Mouse (Mus musculus) lung, postnatal 25 days (tissue): ENCODE measurements around the gene Pafah1b2.

Experiments used
- DNase-seq: peaks from one replicate; pipeline ENCODE4 v3.0.0; 2022; ENCODE audit warnings: low spot score

Pafah1b2 gene

DNA sequence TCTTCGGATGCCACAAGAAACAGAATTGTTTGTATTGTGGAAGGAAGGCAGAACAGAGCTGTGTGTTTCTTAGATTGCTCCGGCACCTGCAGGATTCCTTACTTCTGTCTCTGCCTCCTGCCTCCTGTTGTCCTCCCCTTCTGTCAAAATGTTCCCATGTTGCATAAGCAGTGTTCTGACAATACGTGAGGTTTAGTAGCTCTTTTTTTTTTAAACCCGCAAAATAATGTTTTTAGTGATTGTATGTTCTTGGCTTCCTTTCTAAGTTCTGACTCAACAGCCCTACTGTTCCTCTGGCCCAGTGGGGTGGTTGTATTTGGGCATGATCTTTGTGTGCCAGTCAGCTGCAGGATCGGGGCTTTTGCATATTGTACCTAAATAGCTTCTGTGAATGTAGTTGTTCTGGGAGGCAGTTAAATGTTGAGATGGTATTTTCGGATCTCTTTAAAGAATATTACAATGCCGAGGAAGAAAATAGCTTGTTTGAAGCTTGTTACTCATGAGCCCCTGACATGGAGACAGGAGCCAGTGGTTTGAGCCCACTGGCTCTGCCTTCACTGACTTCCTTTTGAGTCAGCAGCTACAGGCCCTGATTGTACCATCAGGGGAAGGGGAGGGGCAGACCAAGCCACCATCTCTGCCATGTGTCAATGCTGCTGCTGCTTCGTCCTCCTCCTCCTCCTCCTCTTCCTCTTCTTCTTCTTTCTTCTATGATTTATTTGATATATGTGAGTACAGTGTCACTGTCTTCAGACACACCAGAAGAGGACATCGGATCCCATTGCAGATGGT lies 13.8 kb upstream of the Pafah1b2 start:
- DNase-seq, result no peak

DNA sequence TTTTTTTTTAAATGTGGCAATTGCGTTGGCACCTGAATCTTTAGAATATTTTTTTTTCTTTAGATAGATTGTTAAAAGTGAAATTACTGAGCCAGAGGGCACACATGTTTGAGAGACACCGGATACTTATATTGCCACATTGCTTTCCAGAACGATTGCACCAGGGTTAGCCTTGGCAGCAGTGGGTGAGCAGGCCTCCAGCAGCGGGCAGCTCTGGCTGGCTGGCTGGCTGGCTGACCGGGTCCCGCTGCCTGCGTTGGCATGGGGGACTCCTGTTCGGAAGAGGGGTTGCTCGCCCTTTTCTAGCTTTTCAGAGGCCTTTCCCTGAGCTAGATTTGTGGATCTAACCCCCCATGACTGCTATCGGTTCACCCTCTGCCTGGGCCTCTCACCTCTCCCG lies 11.1 kb upstream of the Pafah1b2 start:
- no peak for DNase-seq

DNA sequence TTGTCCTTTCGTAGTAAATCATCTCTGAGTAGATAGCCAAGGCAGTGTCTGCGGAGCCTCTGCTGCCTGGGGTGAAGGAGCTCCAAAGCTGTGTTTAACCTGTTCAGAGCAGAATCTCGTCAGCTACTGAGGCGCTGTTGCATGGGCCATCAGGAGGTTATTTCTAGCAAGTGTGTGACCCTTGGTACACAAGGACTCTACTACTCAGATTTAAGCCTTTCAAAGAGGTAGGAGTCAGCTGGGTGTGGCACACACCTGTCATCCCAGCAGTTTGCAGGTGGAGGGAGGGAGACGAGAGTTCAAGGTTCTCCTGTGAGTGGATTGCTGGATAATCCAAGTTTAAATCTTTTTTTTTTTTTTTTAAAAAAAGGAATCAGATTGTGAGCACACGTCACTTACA lies 7.5 kb upstream of the Pafah1b2 start:
- no peak for DNase-seq

DNA sequence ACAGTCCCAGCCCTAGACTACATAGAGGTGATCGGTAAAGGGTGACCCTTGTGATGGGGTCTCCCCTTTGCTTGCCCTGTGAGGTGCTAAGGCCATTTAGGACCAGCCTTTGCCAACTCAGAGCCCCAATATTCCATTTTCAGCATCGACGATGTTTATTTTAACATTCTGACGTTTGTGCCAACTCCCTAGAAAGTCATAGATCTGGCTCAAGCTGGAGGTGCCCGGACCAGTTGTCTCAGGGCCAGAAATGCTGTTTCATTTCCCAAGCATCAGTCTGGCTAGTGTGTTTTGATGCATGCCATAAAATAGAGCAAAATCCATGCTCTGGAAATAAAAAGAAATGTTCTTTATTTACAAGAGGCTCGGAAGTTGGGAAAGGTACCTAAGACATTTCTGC lies 5.8 kb upstream of the Pafah1b2 start:
- DNase-seq, result no peak

DNA sequence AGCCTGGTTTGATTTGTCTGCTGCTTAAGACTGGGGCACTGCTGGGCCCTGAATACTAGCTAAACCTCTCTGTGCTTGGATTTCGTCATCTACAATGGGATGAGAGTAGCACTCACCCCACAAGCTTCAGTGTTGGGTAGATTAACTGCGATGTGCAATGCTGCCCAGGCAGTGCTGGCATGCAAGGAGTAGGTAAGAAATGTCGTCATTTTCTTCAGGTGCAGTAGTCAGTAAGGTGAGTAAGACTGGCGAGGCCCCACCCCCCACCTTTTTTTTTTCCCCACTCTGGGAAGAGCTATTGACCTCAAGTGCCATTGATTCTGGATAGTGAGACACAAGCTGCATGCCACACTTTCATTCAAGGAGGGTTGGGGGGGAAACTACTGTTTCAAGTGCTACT lies 3.9 kb upstream of the Pafah1b2 start:
- DNase-seq, result peak; percentile 50

DNA sequence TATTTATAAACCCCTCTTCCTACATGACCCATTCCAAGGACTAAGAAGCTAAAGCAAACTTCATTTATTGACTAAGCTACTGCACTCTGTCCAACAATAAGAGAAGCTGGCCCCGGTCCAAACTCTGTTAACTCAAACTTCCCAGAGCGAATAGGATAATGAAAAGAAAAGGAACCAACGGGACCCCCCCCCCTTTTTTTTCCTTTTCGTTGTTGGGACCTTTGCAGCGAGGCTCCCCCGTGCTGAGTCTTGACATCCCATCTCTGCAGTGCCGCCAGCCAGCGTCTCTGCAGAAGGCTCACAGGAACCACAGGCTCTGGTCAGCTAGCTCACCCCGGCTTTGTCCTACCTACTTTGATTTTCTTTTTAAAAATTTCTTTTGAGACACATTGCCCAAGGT lies 3.3 kb upstream of the Pafah1b2 start:
- no peak for DNase-seq

DNA sequence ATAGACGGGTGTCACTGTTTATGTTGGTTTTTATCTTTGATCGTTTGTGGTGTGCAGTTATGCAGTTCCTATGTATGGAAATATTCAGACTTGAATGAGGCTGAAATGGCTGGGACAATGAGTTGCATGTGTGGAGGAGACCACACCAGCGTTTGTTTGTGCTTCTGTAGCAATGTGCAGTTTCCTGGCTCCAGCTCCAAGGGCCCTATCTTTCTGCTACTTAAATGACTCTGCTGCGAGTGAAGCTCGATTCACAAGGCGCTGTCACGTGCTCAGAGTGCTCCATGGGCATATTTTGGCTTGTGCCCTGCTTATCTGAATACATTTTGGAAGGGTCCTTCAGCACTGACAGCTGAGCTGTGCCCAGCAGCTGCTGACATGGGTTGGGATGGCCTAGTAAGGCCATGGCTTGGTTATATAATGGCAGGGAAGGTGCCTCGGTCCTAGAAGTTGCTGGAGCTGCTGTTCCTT lies 2.6 kb upstream of the Pafah1b2 start:
- DNase-seq, result peak; percentile 51

DNA sequence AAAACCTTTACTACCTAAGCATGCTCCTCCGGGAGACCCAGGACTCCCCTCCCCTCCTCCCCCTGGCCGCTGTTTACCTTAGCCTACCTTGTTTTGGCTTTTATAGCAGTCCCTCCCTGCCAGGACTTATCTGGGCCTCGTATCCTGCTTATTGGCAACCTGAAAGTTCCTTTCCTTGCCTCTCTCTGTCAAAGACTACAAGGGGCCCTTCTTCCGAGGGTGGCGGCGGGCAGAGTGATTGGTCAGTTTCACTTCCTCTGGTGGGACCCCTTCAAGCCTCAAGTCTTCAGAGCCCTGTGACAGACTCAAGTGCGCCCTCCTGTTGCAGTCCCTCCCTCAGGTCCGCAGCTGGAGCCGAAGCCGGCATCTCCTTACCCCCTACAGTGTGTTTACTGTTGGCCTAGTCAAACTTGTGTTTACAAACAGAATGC lies 1.8 kb upstream of the Pafah1b2 start:
- peak; percentile 56 for DNase-seq

DNA sequence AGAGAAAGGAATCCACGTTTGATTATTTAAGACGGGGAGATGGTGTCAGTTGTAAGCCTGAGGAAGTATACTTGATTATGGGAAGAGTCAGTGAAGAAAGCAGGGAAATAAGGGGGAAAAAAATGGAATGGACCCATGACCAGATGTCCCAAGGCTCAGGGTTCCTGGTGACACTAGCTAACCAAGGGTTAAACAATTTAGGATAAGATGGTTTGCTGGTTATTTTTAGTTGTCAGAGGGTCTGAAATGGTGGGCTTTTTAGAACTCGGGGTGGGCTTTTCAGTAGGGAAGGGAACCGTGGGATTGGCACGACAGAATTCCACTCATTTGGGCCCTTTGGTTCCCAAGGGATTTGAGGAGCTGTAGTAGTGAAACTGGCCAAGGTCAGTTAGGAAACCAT lies 1.1 kb upstream of the Pafah1b2 start:
- DNase-seq, result no peak

DNA sequence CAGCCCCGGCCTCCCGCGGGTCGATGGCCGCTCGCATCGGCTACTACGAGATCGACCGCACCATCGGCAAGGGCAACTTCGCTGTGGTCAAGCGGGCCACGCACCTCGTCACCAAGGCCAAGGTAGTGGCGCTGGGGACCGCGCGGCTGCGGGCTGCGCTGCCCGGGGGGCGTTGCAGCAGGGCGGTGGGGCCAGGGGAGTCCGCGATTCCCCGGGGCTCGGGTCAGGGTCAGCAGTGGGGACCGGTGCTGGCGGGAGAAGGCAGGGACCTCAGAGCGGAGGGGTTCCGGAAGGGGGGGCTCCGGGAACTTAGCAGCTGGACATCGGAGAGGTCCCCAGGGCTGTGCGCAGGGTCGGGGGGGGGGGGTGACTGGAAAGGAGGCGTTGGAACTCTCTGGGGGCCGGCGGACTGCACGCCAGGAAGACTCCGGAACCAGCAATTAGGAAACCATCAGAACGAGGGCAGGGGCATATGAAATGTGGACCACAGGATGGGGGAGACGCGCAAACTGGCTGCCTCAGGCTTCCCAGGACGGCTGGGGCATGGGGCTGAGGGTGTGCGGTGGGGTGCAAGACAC lies 608 bp upstream of the Pafah1b2 start:
- no peak for DNase-seq

DNA sequence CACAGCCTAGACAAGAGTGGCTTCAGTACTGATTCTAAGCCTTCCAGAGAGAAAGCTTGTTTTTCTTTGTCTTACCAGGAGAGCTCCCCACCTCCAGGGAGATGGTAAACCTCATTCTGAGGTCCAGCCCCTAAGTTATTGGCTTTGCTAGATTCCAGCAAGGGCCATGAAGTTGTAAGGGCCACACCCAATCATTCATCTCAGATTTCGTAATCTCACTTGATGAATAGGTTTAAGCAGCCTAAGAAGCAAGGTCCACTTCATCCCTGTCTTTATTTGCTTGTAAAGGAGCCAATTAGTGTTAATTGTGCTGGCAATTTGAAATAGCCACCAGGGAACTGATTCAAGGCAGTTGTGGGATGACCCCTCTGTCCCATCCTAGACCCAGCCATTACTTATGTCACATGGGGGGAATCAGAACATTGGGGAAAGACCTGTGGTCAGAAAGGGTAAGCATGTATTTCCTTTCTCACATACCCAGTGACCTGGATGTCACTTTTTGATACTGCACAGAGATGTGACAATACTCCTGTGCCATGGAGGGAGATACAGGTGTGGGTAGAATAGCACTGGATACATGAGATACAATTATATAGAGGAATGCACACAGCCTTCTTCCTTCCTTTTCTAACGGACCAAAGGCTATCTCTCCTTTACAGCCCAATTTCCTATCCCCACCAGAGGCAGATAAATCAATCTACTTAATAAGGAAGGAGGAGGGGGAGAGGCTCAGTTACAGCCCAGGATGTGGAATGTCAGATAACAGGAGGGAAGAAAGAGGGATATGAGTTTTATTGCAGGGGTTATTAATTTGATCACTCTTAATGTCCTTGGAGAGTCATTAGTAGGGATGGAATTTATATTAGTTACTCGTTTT lies 1.2 kb downstream of the Pafah1b2 start:
- no peak for DNase-seq

DNA sequence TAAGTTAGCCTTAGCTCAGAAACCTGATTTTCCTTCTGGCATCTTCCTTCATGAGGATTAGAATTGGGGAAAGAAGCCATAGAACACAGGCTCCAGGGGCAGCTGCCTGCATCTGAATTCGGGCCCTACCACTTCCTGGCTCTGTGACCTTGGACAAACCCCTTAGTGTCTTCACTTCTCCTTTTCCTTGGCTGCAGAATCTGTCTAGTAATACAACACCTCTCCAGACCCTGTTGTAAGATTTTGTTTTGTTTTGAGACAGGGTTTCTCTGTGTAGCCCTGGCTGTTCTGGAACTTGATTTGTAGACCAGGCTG lies 2.9 kb downstream of the Pafah1b2 start:
- DNase-seq, result no peak

DNA sequence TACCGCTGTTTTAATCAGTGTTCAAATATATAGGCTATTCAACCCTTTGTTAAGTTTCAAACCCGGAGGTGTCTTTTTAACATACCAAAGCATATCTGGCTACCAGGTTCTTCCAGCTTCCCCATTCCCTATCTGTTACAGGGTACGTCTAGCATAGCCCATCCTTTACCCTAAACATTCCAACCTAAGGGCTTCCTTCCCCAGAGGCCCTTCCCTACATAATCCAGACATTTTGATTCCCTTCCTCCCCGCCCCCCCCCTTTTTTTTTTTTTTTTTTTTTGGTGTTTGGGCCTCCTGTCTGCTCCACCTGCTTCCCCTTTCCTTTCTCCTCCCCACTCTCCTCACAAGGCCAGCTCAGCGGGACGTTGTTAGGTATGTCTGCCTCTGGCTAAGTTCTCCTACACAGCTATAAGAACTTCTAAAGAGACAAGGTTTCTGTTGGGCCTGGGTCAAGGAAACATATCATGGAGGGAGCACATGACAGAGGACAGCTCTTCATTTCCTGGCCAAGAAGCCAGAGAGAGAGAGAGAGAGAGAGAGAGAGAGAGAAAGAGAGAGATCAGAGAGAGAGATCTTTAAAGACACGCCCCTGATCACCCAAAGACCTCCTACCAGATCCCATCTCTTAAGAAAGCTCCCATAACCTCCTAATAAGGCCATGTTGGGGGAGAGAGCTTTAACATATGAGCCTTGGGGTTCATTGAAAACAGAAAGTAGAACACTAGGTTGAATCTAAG lies 3.4 kb downstream of the Pafah1b2 start:
- no peak for DNase-seq

DNA sequence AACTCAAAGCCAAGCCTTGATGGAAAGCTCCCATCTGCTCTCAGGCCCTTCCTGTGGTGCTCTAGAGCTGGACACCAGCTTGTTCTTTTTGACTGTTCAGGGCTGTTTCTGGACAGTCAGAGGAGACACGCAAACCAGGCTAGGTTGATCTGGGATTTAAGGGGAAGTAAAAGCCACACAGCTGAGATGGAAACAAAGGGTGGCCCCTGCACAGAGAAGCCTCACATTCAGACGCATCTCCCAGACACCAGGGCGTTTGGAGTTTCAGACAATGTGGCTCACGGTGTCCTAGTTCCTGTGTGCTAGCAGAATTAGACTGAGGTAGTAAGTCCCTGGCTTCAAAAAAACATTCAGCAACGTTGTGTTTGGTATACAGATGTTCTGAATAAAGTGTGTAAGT lies 6.3 kb downstream of the Pafah1b2 start:
- DNase-seq, result no peak

DNA sequence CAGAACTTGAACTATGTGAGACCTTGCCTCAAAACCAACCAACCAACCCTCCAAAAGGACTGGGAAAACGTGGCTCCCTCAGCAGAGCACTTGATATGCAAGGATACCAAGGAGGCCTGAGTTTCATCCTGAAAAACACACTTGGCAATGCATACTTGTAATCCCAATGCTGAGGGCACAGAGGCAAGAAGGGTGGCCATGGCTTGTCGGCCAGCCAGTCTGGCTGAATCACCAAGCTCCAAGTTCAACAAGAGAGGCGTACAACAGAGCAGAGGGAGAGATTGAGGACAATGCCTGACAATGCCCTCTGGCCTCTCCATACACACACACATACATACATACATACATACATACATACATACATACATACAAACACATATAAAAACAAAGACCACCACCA lies 8.0 kb downstream of the Pafah1b2 start:
- DNase-seq, result no peak

DNA sequence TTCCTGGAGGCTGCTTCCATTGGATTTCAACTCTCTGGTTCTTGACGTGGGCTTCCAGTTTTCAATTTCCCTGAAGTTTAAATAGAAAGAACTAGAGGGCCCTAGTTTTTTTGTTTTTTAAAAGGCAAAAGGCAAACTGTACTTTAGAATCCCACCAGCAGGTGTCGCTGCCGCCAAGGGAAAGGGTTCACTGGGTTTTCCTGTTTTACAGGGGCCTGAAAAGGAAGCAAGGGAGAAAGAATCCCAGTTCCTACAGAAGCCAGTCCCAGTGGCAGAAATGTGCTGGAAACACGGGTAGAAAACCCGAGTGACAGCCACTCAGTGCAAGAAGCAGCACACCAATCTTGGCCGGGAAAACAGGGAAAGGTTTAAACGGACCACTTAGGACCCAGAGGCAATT lies 8.8 kb downstream of the Pafah1b2 start:
- DNase-seq, result peak; percentile 72

DNA sequence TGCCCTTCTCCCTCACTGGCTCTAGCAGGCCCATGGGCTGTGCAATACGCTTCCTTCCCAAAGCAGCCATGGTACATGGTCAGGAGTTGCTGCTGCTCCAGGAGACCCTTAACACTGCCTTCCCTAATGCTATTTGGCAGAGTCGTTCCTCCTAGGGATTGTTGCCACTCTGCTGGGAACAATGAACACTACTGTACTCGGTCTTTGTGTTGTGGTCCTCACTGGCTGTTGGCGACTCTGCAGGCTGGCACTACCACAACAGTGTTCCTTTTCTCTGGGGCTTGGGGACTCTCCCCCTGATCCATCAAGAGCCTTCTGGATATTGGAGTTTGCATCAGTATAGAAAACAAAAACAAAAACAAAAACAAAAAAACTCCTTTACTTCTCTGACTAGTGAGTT lies 13.5 kb downstream of the Pafah1b2 start:
- no peak for DNase-seq

DNA sequence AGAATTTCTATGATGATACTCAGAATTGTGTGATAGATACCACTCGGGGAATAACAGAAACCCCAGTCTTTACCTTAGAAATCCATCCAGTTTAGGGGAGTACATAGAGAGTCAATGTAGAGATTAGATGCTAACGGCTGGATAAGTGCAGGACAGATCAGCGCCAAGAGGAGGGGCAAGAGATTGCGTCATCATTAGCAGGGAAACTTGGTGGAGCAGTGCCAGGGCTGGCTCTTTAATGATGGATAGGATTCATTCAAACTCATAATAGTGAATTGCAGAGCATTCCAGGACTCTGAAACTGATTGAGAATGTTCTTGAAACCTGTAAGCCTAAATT lies 27.3 kb downstream of the Pafah1b2 start:
- peak; percentile 66 for DNase-seq

DNA sequence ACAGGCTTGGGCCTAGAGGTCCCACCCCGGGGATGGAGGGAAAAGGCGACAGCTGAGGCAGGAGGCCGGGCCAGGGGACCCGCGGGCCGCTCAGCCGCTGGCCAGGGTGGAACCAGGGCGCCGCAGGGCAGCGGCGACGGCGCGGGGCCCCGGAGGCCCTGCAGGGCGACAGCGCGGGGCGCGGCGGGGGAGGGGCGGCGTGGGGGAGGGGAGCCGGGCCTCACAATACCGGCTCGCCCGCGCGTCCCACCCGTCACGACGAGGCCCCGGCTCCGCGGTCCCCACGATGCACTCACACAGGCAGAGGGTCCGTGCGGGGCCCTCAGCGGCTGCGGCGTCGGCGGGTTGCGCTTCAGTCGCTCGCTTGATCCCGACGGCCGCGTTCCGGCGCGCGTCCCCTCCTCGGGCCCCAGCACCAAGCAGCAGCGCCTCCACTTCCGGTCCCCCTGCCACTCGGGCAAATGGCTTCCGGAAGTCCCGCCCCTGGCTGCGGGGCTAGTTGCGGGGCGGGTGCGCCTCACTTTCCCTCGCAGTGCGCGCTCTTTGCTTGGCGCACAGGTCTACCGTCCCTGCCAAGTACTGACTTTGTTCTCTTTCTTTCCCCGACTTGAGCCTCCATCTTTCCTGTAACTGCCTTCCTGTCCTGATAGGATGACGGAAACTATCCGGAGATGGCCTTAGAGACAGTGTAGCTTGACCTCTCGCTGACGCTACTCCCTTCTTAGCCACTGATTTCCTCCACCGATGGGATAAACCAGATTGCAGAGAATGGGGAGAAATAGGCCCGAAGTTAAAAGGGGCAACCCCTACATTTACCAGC lies 27.9 kb downstream of the Pafah1b2 start:
- DNase-seq, result peak; percentile 89

DNA sequence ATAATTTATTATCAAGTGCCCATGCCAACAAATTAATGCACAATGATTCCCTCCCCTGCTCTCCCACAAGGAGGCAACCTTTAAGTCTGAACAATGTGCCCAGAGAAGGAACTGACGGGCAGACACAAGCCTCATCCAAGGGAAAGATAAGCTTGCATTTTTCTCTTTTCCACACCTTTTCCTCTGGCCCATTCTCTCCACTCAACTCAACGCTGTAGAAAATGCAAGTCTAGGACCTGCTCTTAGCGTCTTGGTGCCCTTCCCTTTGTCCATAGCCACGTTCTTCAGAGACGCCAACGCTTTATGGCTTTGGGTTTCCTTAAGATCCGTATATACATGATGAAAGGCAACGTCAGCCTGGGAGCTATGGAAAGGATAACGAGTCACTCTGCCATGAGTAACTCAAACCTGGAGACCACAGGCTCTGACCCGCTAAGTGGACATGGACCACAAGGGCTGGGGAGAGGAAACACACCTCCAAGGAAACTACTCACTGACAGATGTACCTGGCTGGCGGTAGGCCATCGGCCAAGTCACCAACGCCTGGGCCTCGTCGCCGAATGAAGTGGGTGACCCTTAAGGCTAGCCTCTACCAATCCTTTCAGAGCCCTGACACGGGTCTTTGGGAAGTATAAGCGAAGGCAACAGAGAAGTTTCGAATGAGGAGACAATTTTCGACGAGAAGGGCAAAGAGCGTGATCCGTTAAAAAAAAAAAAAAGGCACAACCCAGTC lies 28.6 kb downstream of the Pafah1b2 start:
- peak; percentile 14 for DNase-seq

DNA sequence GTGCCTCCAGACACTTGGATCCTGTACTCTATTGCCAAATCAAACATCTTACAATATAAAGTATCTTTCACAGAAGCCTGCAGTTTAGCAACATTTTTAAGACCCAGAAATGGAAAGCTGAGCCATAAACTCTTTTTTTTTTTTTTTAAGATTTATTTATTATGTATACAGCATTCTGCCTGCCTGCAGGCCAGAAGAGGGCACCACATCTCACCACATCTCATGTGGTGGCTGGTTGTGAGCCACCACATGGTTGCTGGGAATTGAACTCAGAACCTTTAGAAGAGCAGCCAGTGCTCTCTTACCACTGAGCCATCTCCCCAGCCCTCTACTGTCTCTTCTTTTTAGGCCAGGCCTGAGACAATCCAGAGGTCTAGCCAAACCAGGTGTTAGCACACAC lies 31.2 kb downstream of the Pafah1b2 start:
- no peak for DNase-seq
